Mouse (Mus musculus) MEL (cell line): ENCODE results near the gene Itm2c. TPM values are rescaled to one million over a fixed set of nuclear protein-coding genes. Genes with fewer than 3 reads are reported as not detected.

Experiments
- DNase-seq: peaks from one replicate; pipeline ENCODE4 v3.0.0; 2011; ENCODE audit warnings: low read depth, low spot score
- H3K27ac ChIP-seq: 2 replicates; pipeline ENCODE4 v1.5.1; 2012; ENCODE audit warnings: low read depth, mild to moderate bottlenecking, control low read depth, low read length, moderate library complexity; ENCODE audit not compliant: control insufficient read depth
- H3K27me3 ChIP-seq, 2 experiments: fragments of 150-350 bp in 1 of 2; sonication (generic) in 1 of 2; 2 replicates each; pipeline ENCODE4 v1.6.1; 2012; ENCODE audit warnings: low read length in 2 of 2, mild to moderate bottlenecking in 2 of 2, improper control_type of control experiment in 1 of 2, moderate library complexity in 1 of 2; ENCODE audit not compliant: insufficient read depth in 2 of 2, control insufficient read depth in 1 of 2
- H3K36me3 ChIP-seq, 2 experiments: 2 replicates each; pipeline ENCODE4 v1.6.1; 2012 to 2014; ENCODE audit warnings: low read length in 2 of 2, improper control_type of control experiment in 1 of 2, inconsistent platforms in 1 of 2, mild to moderate bottlenecking in 1 of 2; ENCODE audit not compliant: insufficient read depth in 2 of 2, control insufficient read depth in 1 of 2
- H3K4me1 ChIP-seq, 2 experiments: fragments of 150-350 bp in 1 of 2; sonication (generic) in 1 of 2; 2 replicates each; pipeline ENCODE4 v1.6.1; 2012; ENCODE audit warnings: low read length in 2 of 2, improper control_type of control experiment in 1 of 2, mild to moderate bottlenecking in 1 of 2; ENCODE audit not compliant: insufficient read depth in 2 of 2, control insufficient read depth in 1 of 2
- H3K4me3 ChIP-seq, 2 experiments: fragments of 150-350 bp in 1 of 2; sonication (generic) in 1 of 2; 2 replicates each; pipeline ENCODE4 v1.5.1; 2012; ENCODE audit warnings: low read depth in 2 of 2, low read length in 2 of 2, mild to moderate bottlenecking in 2 of 2, moderate library complexity in 2 of 2, control low read depth in 1 of 2, improper control_type of control experiment in 1 of 2; ENCODE audit not compliant: control insufficient read depth in 1 of 2, insufficient read depth in 1 of 2
- H3K79me2 ChIP-seq: 2 replicates; pipeline ENCODE4 v1.6.1; 2012; ENCODE audit warnings: mild to moderate bottlenecking, low read length, moderate library complexity; ENCODE audit not compliant: control insufficient read depth, poor library complexity, insufficient read depth
- H3K9ac ChIP-seq: 2 replicates; pipeline ENCODE4 v1.6.1; 2012; ENCODE audit warnings: low read depth, mild to moderate bottlenecking, control low read depth, low read length, moderate library complexity; ENCODE audit not compliant: control insufficient read depth, poor library complexity, severe bottlenecking
- H3K9me3 ChIP-seq: fragments of 150-350 bp; sonication (generic); replicated peaks from 2 replicates; pipeline ENCODE4 v1.6.1; 2012; ENCODE audit warnings: mild to moderate bottlenecking, low read length, improper control_type of control experiment, moderate library complexity; ENCODE audit not compliant: insufficient read depth
- BHLHE40 ChIP-seq: IDR thresholded peaks from 2 replicates; pipeline ENCODE4 v1.6.1; 2012; ENCODE audit warnings: low read depth, mild to moderate bottlenecking, inconsistent platforms, low read length, improper control_type of control experiment, borderline replicate concordance
- CHD2 ChIP-seq: IDR thresholded peaks from 2 replicates; pipeline ENCODE4 v1.6.1; 2011; ENCODE audit warnings: low read length, improper control_type of control experiment
- E2F4 ChIP-seq: IDR thresholded peaks from 2 replicates; pipeline ENCODE4 v1.6.1; 2011; ENCODE audit warnings: low read depth, low read length, improper control_type of control experiment, borderline replicate concordance
- ELF1 ChIP-seq: IDR thresholded peaks from 2 replicates; pipeline ENCODE4 v1.6.1; 2014; ENCODE audit warnings: low read depth, mild to moderate bottlenecking, inconsistent platforms, low read length, improper control_type of control experiment, moderate library complexity
- GABPA ChIP-seq: IDR thresholded peaks from 2 replicates; pipeline ENCODE4 v1.6.1; 2012; ENCODE audit warnings: low read depth, mild to moderate bottlenecking, inconsistent platforms, low read length, improper control_type of control experiment, moderate library complexity
- GATA1 ChIP-seq: IDR thresholded peaks from 2 replicates; pipeline ENCODE4 v1.6.1; 2011; ENCODE audit warnings: low read depth, low read length, improper control_type of control experiment
- JUND ChIP-seq: IDR thresholded peaks from 2 replicates; pipeline ENCODE4 v1.6.1; 2011; ENCODE audit warnings: low read depth, mild to moderate bottlenecking, improper control_type of control experiment, low read length
- MAX ChIP-seq: IDR thresholded peaks from 2 replicates; pipeline ENCODE4 v1.6.1; 2011; ENCODE audit warnings: low read length, improper control_type of control experiment
- MXI1 ChIP-seq: IDR thresholded peaks from 2 replicates; pipeline ENCODE4 v1.6.1; 2011; ENCODE audit warnings: mild to moderate bottlenecking, low read depth, low read length, improper control_type of control experiment
- MYB ChIP-seq: IDR thresholded peaks from 2 replicates; pipeline ENCODE4 v1.6.1; 2011; ENCODE audit warnings: mild to moderate bottlenecking, low read depth, low read length, improper control_type of control experiment
- MYC ChIP-seq: IDR thresholded peaks from 2 replicates; pipeline ENCODE4 v1.6.1; 2011; ENCODE audit warnings: low read depth, mild to moderate bottlenecking, low read length, improper control_type of control experiment, moderate library complexity
- NELFE ChIP-seq: IDR thresholded peaks from 2 replicates; pipeline ENCODE4 v1.6.1; 2011; ENCODE audit warnings: low read depth, low read length, improper control_type of control experiment
- POLR2AphosphoS2 ChIP-seq: IDR thresholded peaks from 2 replicates; pipeline ENCODE4 v1.6.1; 2011; ENCODE audit warnings: low read length, improper control_type of control experiment
- RCOR1 ChIP-seq: IDR thresholded peaks from 2 replicates; pipeline ENCODE4 v1.6.1; 2012; ENCODE audit warnings: low read depth, mild to moderate bottlenecking, inconsistent platforms, low read length, improper control_type of control experiment
- SIN3A ChIP-seq: IDR thresholded peaks from 2 replicates; pipeline ENCODE4 v1.6.1; 2012; ENCODE audit warnings: low read length, improper control_type of control experiment, inconsistent platforms
- SMC3 ChIP-seq: IDR thresholded peaks from 2 replicates; pipeline ENCODE4 v1.6.1; 2011; ENCODE audit warnings: low read depth, low read length, improper control_type of control experiment
- TCF12 ChIP-seq: IDR thresholded peaks from 2 replicates; pipeline ENCODE4 v1.6.1; 2014; ENCODE audit warnings: low read depth, mild to moderate bottlenecking, inconsistent platforms, low read length, improper control_type of control experiment, moderate library complexity
- UBTF ChIP-seq: IDR thresholded peaks from 2 replicates; pipeline ENCODE4 v1.6.1; 2012; ENCODE audit warnings: low read depth, mild to moderate bottlenecking, inconsistent platforms, low read length, improper control_type of control experiment, moderate library complexity, borderline replicate concordance; ENCODE audit not compliant: insufficient read depth
- USF2 ChIP-seq, 2 experiments: IDR thresholded peaks; 2 replicates each; pipeline ENCODE4 v1.6.1; 2011 to 2012; ENCODE audit warnings: improper control_type of control experiment in 2 of 2, low read length in 2 of 2, borderline replicate concordance in 1 of 2, inconsistent platforms in 1 of 2, low read depth in 1 of 2, mild to moderate bottlenecking in 1 of 2; ENCODE audit not compliant: insufficient read depth in 1 of 2
- ZC3H11A ChIP-seq: IDR thresholded peaks from 2 replicates; pipeline ENCODE4 v1.6.1; 2012; ENCODE audit warnings: low read depth, mild to moderate bottlenecking, inconsistent platforms, low read length, improper control_type of control experiment
- ZNF384 ChIP-seq: IDR thresholded peaks from 2 replicates; pipeline ENCODE4 v1.6.1; 2012; ENCODE audit warnings: low read depth, mild to moderate bottlenecking, inconsistent platforms, low read length, improper control_type of control experiment
- polyA plus RNA-seq, 2 experiments: library from polyadenylated mRNA; stranded (reverse) in 1 of 2; unstranded in 1 of 2; fragments of >175 nt in 1 of 2; fragments of >200 nt in 1 of 2; gene quantifications; 2 replicates each; pipeline versions ENCODE4 v1.2.1 to v1.2.4; 2012; ENCODE audit warnings: low replicate concordance in 2 of 2, low read depth in 1 of 2; ENCODE audit not compliant: insufficient read length in 2 of 2, insufficient read depth in 1 of 2, missing spikeins in 1 of 2
- total RNA-seq: library from RNA; depleted of rRNA; stranded (reverse); fragments of 300-350 nt; gene quantifications from 2 replicates; pipeline ENCODE4 v1.2.3, GENCODE M21; 2012

The Itm2c gene
- total and polyA plus RNA-seq, 3 experiments, result 24.8 to 28.2 TPM; not detected in 1

- Histone ChIP-seq H3K4me3 (no peak overlapping the region), H3K9me3 (no peaks in the 10 kb centered on the region)
- no peak for DNase-seq
- no peak for TF ChIP-seq BHLHE40
- TF ChIP-seq, all 39 proteins: peak for 0
- Histone ChIP-seq H3K79me2 (no peaks in the 10 kb centered on the region), H3K27me3 (peaks cover 0 to 5% of the 10 kb centered on the region in 2 experiments; a peak in 2 of 4 replicates), H3K9ac (no peak overlapping the region), H3K27ac (no peak overlapping the region), H3K4me1 (no peaks in the 10 kb centered on the region), H3K36me3 (no peaks in the 10 kb centered on the region)
These were observed 48.2 kb downstream of the Itm2c start for GRCm38 (mm10) chr1:85942318-85942717.

- no peak overlapping the region for H3K9ac ChIP-seq
- H3K4me1 ChIP-seq, result peaks cover 0 to 4% of the 10 kb centered on the region in 2 experiments; a peak in 1 of 4 replicates
- no peaks in the 10 kb centered on the region for H3K9me3 ChIP-seq
- no peak overlapping the region for H3K4me3 ChIP-seq
- H3K27me3 ChIP-seq, result peaks cover 0 to 2% of the 10 kb centered on the region in 2 experiments; a peak in 2 of 4 replicates
- no peaks in the 10 kb centered on the region; a peak in 1 of 4 replicates for H3K36me3 ChIP-seq
- no peak overlapping the region for H3K27ac ChIP-seq
- no peak for DNase-seq
- TF ChIP-seq NELFE, result no peak
- TF ChIP-seq CHD2, result no peak
- no peak for TF ChIP-seq UBTF
- TF ChIP-seq GATA1, result no peak
- no peaks in the 10 kb centered on the region for H3K79me2 ChIP-seq
These were observed 55.1 kb downstream of the Itm2c start for GRCm38 (mm10) chr1:85949085-85949684.

GRCm38 (mm10) chr1:85955150-85955549, 61.1 kb downstream of the Itm2c start:
- H3K36me3 ChIP-seq, result peaks cover 0 to 6% of the 10 kb centered on the region in 2 experiments; a peak in 2 of 4 replicates
- H3K4me1 ChIP-seq, result peaks cover 0 to 16% of the 10 kb centered on the region in 2 experiments; a peak in 2 of 4 replicates
- no peaks in the 10 kb centered on the region for H3K79me2 ChIP-seq
- TF ChIP-seq MYB, result no peak
- TF ChIP-seq MAX, result no peak
- no peak for TF ChIP-seq POLR2AphosphoS2
- TF ChIP-seq SIN3A, result no peak
- TF ChIP-seq TCF12, result no peak
- no peak for TF ChIP-seq GABPA
- no peak for TF ChIP-seq MXI1
- TF ChIP-seq RCOR1, result no peak
- TF ChIP-seq ELF1, result no peak
- TF ChIP-seq ZC3H11A, result no peak
- no peak for TF ChIP-seq ZNF384
- TF ChIP-seq SMC3, result no peak
- TF ChIP-seq USF2 (IDR thresholded peaks at IDR 0.05; ENCODE audit: borderline replicate concordance in 1 of 2, insufficient read depth in 1 of 2, low read depth in 1 of 2, low read length in 2 of 2), result no peak
- TF ChIP-seq NELFE, result no peak
- no peak for TF ChIP-seq GATA1
- TF ChIP-seq MYC, result no peak
- no peak for TF ChIP-seq E2F4
- TF ChIP-seq BHLHE40, result no peak
- no peak for TF ChIP-seq JUND
- H3K27ac ChIP-seq, result no peak overlapping the region
- H3K27me3 ChIP-seq, result peaks cover 0 to 2% of the 10 kb centered on the region in 2 experiments; a peak in 1 of 4 replicates
- no peak overlapping the region for H3K9ac ChIP-seq
- no peaks in the 10 kb centered on the region for H3K9me3 ChIP-seq
- DNase-seq, result no peak
- no peak overlapping the region for H3K4me3 ChIP-seq
